Mouse (Mus musculus) Patski (cell line): ENCODE data around the gene Snrk. TPM values are rescaled to one million over a fixed set of nuclear protein-coding genes. Genes with fewer than 3 reads are reported as not detected.

Experiments used
- ATAC-seq: fragments of 100-300 bp; one replicate; pipeline ENCODE4 v1.8.0; 2021
- CTCF ChIA-PET: fragments of 350-600 bp; sonication (Branson Sonifier 250); formaldehyde crosslinking; loops from one replicate; lab custom pipeline; 2022; ENCODE audit warnings: inconsistent platforms; lab: Charles Lee
- POLR2A ChIA-PET: fragments of 350-600 bp; sonication (Branson Sonifier 250); formaldehyde crosslinking; loops from one replicate; lab custom pipeline; 2022; ENCODE audit warnings: antibody characterized with exemption, inconsistent platforms; lab: Charles Lee
- DNase-seq: peaks from one replicate; pipeline ENCODE4 v3.0.0-alpha.2; 2011; ENCODE audit warnings: low read depth, low spot score
- H3K27me3 ChIP-seq: fragments of 371-371 bp; one replicate; pipeline ENCODE4 v1.5.1; 2021
- CTCF ChIP-seq: fragments of 100-300 bp; IDR thresholded peaks from one replicate; pipeline ENCODE4 v1.5.1; 2021
- in situ Hi-C: fragments of 300-500 bp; cut with MboI; formaldehyde crosslinking; loops from 3 replicates; pipeline ENCODE4 v1.11.1; 2018; ENCODE audit warnings: low pct_unique_long_range_greater_than_20kb, mixed read lengths
- polyA plus RNA-seq: library from polyadenylated mRNA; unstranded; gene quantifications from one replicate; pipeline ENCODE4 v1.2.3, GENCODE M21; 2021

Gene Snrk
- polyA plus RNA-seq, 1 experiment from 2014 or later, result 28.1 TPM

- ATAC-seq (no peak), DNase-seq (no peak)
- in situ Hi-C loops, result no loop called here
- no peak for TF ChIP-seq CTCF
- ChIA-PET POLR2A (interaction anchor here (0.7 kb wide), 1 partner anchor 697 kb away, joined by 6 read pairs; no protein-coding TSS in a partner anchor), CTCF (no interaction called here)
- H3K27me3 ChIP-seq, result no peaks in the 10 kb centered on the region
Measured at GRCm38 (mm10) chr9:122139236-122139635, 22.2 kb downstream of the Snrk start.

GRCm38 (mm10) chr9:122143219-122143618, 26.2 kb downstream of the Snrk start:
- DNase-seq, result no peak

GRCm38 (mm10) chr9:122144776-122145175, 27.7 kb downstream of the Snrk start:
- ChIA-PET POLR2A (no interaction called here), CTCF (interaction anchor here (0.7 to 1.5 kb wide), 4 partner anchors 8 to 37 kb away, joined by 3 to 4 read pairs (median 4); no protein-coding TSS in a partner anchor)
- TF ChIP-seq CTCF, result peak; percentile 54
- H3K27me3 ChIP-seq, result no peaks in the 10 kb centered on the region
- in situ Hi-C loops, result no loop called here
- ATAC-seq, result no peak
- no peak for DNase-seq

More at GRCm38 (mm10) chr9:122143219-122143618, 26.2 kb downstream of the Snrk start:
- no peak for TF ChIP-seq CTCF
- POLR2A ChIA-PET, result no interaction called here
- ATAC-seq, result no peak
- no peaks in the 10 kb centered on the region for H3K27me3 ChIP-seq
- in situ Hi-C loops, result no loop called here
- CTCF ChIA-PET, result interaction anchor here (0.8 to 1.7 kb wide), 4 partner anchors 17 to 129 kb away, joined by 3 to 4 read pairs (median 3); no protein-coding TSS in a partner anchor

GRCm38 (mm10) chr9:122145677-122146076, 28.6 kb downstream of the Snrk start:
- no peaks in the 10 kb centered on the region for H3K27me3 ChIP-seq
- in situ Hi-C loops, result no loop called here
- no peak for TF ChIP-seq CTCF
- CTCF ChIA-PET, result interaction anchor here (0.8 to 1.5 kb wide), 3 partner anchors 9 to 36 kb away, joined by 4 read pairs; no protein-coding TSS in a partner anchor
- ATAC-seq (no peak), DNase-seq (no peak)
- POLR2A ChIA-PET, result no interaction called here

- DNase-seq (no peak), ATAC-seq (no peak)
- H3K27me3 ChIP-seq, result no peaks in the 10 kb centered on the region
- POLR2A ChIA-PET, result no interaction called here
- CTCF ChIA-PET, result interaction anchor here (1.0 kb wide), 1 partner anchor 11 kb away, joined by 4 read pairs; no protein-coding TSS in a partner anchor
- in situ Hi-C loops, result no loop called here
- no peak for TF ChIP-seq CTCF
Measured at GRCm38 (mm10) chr9:122146124-122146870, 29.2 kb downstream of the Snrk start.

GRCm38 (mm10) chr9:122148356-122148755, 31.3 kb downstream of the Snrk start:
- in situ Hi-C loops, result no loop called here
- POLR2A ChIA-PET, result no interaction called here
- no peak for ATAC-seq
- H3K27me3 ChIP-seq, result no peaks in the 10 kb centered on the region
- no peak for DNase-seq
- CTCF ChIA-PET, result no interaction called here
- TF ChIP-seq CTCF, result no peak

GRCm38 (mm10) chr9:122149997-122150826, 33.1 kb downstream of the Snrk start:
- CTCF ChIA-PET, result no interaction called here
- no peaks in the 10 kb centered on the region for H3K27me3 ChIP-seq
- TF ChIP-seq CTCF, result no peak
- ATAC-seq (no peak), DNase-seq (no peak)
- in situ Hi-C loops, result no loop called here
- POLR2A ChIA-PET, result no interaction called here

GRCm38 (mm10) chr9:122152063-122152462, 35.0 kb downstream of the Snrk start:
- no peak for ATAC-seq
- no peak for DNase-seq
- POLR2A ChIA-PET, result no interaction called here
- no peak for TF ChIP-seq CTCF
- in situ Hi-C loops, result no loop called here
- no peaks in the 10 kb centered on the region for H3K27me3 ChIP-seq
- CTCF ChIA-PET, result no interaction called here

GRCm38 (mm10) chr9:122152501-122152900, 35.4 kb downstream of the Snrk start:
- in situ Hi-C loops, result no loop called here
- H3K27me3 ChIP-seq, result no peaks in the 10 kb centered on the region
- ChIA-PET POLR2A (no interaction called here), CTCF (no interaction called here)
- ATAC-seq, result no peak
- DNase-seq, result no peak
- no peak for TF ChIP-seq CTCF

- POLR2A ChIA-PET, result no interaction called here
- no peaks in the 10 kb centered on the region for H3K27me3 ChIP-seq
- in situ Hi-C loops, result no loop called here
- ATAC-seq (no peak), DNase-seq (no peak)
- CTCF ChIA-PET, result interaction anchor here (1.4 kb wide), 1 partner anchor 139 kb away, joined by 6 read pairs; no protein-coding TSS in a partner anchor
- no peak for TF ChIP-seq CTCF
Measured at GRCm38 (mm10) chr9:122153436-122153835, 36.4 kb downstream of the Snrk start.
